Mouse (Mus musculus): ENCODE data around the gene Gm9780. TPM values are rescaled to one million over a fixed set of nuclear protein-coding genes. Genes with fewer than 3 reads are reported as not detected.
"Not testable (repeated sequence)": the region's sequence is repeated elsewhere in the genome, so short reads cannot be mapped to it uniquely, and the experiment has no call there.

The Gm9780 gene
- polyA plus RNA-seq (2011; ENCODE audit: insufficient read depth, insufficient read length, low replicate concordance, missing spikeins): not detected in 2 replicates

- WGBS: no CpG with 5 or more reads among the region's 26 CpGs
- not testable (repeated sequence) for H3K4me1 ChIP-seq (ENCODE audit: control insufficient read depth, insufficient read depth, low read length); H3K4me3 ChIP-seq (replicated peaks; ENCODE audit: control insufficient read depth, low read depth, low read length); H3K27ac ChIP-seq (ENCODE audit: control insufficient read depth, insufficient read depth, low read depth, low read length, poor library complexity)
Observed at GRCm38 (mm10) chr14:26042611-26043010, at the start of gene Gm9780. TSS of gene Gm9780 (minus strand) at chr14:26042711.

GRCm38 (mm10) chr14:26081997-26082396 lies 39.5 kb upstream of the Gm9780 start, which contains the start of gene Cphx3:
TSS of gene Cphx3 (plus strand) at chr14:26082297.
- H3K4me3 ChIP-seq (replicated peaks; ENCODE audit: control insufficient read depth, low read depth, low read length); H3K27ac ChIP-seq (ENCODE audit: control insufficient read depth, insufficient read depth, low read depth, low read length, poor library complexity); H3K4me1 ChIP-seq (ENCODE audit: control insufficient read depth, insufficient read depth, low read length): not testable (repeated sequence)
- WGBS: no CpG with 5 or more reads among the region's 1 CpGs

GRCm38 (mm10) chr14:26081216-26081615 lies 38.7 kb upstream of the Gm9780 start, which contains the start of gene Cphx2:
TSS of gene Cphx2 (plus strand) at chr14:26081516.
- H3K27ac ChIP-seq (ENCODE audit: control insufficient read depth, insufficient read depth, low read depth, low read length, poor library complexity); H3K4me1 ChIP-seq (ENCODE audit: control insufficient read depth, insufficient read depth, low read length); H3K4me3 ChIP-seq (replicated peaks; ENCODE audit: control insufficient read depth, low read depth, low read length): not testable (repeated sequence)
- WGBS: no CpG with 5 or more reads among the region's 6 CpGs

GRCm38 (mm10) chr14:26076620-26077390 lies 34.3 kb upstream of the Gm9780 start:
- not testable (repeated sequence) for H3K4me3 ChIP-seq (replicated peaks; ENCODE audit: control insufficient read depth, low read depth, low read length); H3K4me1 ChIP-seq (ENCODE audit: control insufficient read depth, insufficient read depth, low read length); H3K27ac ChIP-seq (ENCODE audit: control insufficient read depth, insufficient read depth, low read depth, low read length, poor library complexity)
- no CpG with 5 or more reads among the region's 5 CpGs for WGBS

GRCm38 (mm10) chr14:26067325-26067633 lies 24.8 kb upstream of the Gm9780 start, which contains the start of gene Tmem254c:
TSS of gene Tmem254c (minus strand) at chr14:26067355.
- no CpG with 5 or more reads among the region's 10 CpGs for WGBS
- not testable (repeated sequence) for H3K4me3 ChIP-seq (replicated peaks; ENCODE audit: control insufficient read depth, low read depth, low read length); H3K4me1 ChIP-seq (ENCODE audit: control insufficient read depth, insufficient read depth, low read length); H3K27ac ChIP-seq (ENCODE audit: control insufficient read depth, insufficient read depth, low read depth, low read length, poor library complexity)

GRCm38 (mm10) chr14:26066574-26067324 lies 24.2 kb upstream of the Gm9780 start:
- not testable (repeated sequence) for H3K4me1 ChIP-seq (ENCODE audit: control insufficient read depth, insufficient read depth, low read length); H3K27ac ChIP-seq (ENCODE audit: control insufficient read depth, insufficient read depth, low read depth, low read length, poor library complexity); H3K4me3 ChIP-seq (replicated peaks; ENCODE audit: control insufficient read depth, low read depth, low read length)
- WGBS: no CpG with 5 or more reads among the region's 44 CpGs

- H3K4me3 ChIP-seq (replicated peaks; ENCODE audit: control insufficient read depth, low read depth, low read length); H3K27ac ChIP-seq (ENCODE audit: control insufficient read depth, insufficient read depth, low read depth, low read length, poor library complexity); H3K4me1 ChIP-seq (ENCODE audit: control insufficient read depth, insufficient read depth, low read length): not testable (repeated sequence)
- no CpG with 5 or more reads among the region's 6 CpGs for WGBS
Observed at GRCm38 (mm10) chr14:26059362-26059761, 16.9 kb upstream of the Gm9780 start.

GRCm38 (mm10) chr14:26058184-26058583 lies 15.7 kb upstream of the Gm9780 start:
- H3K27ac ChIP-seq (ENCODE audit: control insufficient read depth, insufficient read depth, low read depth, low read length, poor library complexity); H3K4me1 ChIP-seq (ENCODE audit: control insufficient read depth, insufficient read depth, low read length); H3K4me3 ChIP-seq (replicated peaks; ENCODE audit: control insufficient read depth, low read depth, low read length): not testable (repeated sequence)
- no CpG with 5 or more reads among the region's 3 CpGs for WGBS

- not testable (repeated sequence) for H3K4me1 ChIP-seq (ENCODE audit: control insufficient read depth, insufficient read depth, low read length); H3K27ac ChIP-seq (ENCODE audit: control insufficient read depth, insufficient read depth, low read depth, low read length, poor library complexity); H3K4me3 ChIP-seq (replicated peaks; ENCODE audit: control insufficient read depth, low read depth, low read length)
- no CpG with 5 or more reads among the region's 9 CpGs for WGBS
Observed at GRCm38 (mm10) chr14:26048767-26049166, 6.3 kb upstream of the Gm9780 start.

GRCm38 (mm10) chr14:26047026-26047425 lies 4.5 kb upstream of the Gm9780 start:
- H3K4me3 ChIP-seq (replicated peaks; ENCODE audit: control insufficient read depth, low read depth, low read length); H3K27ac ChIP-seq (ENCODE audit: control insufficient read depth, insufficient read depth, low read depth, low read length, poor library complexity); H3K4me1 ChIP-seq (ENCODE audit: control insufficient read depth, insufficient read depth, low read length): not testable (repeated sequence)
- no CpG with 5 or more reads among the region's 8 CpGs for WGBS

GRCm38 (mm10) chr14:26045007-26045406 lies 2.5 kb upstream of the Gm9780 start:
- not testable (repeated sequence) for H3K27ac ChIP-seq (ENCODE audit: control insufficient read depth, insufficient read depth, low read depth, low read length, poor library complexity); H3K4me1 ChIP-seq (ENCODE audit: control insufficient read depth, insufficient read depth, low read length); H3K4me3 ChIP-seq (replicated peaks; ENCODE audit: control insufficient read depth, low read depth, low read length)
- WGBS: no CpG with 5 or more reads among the region's 5 CpGs

GRCm38 (mm10) chr14:26035439-26035838 lies 7.1 kb downstream of the Gm9780 start:
- H3K4me1 ChIP-seq (ENCODE audit: control insufficient read depth, insufficient read depth, low read length); H3K4me3 ChIP-seq (replicated peaks; ENCODE audit: control insufficient read depth, low read depth, low read length): not testable (repeated sequence)
- no CpG with 5 or more reads among the region's 6 CpGs for WGBS

GRCm38 (mm10) chr14:26034364-26034763 lies 8.1 kb downstream of the Gm9780 start:
- not testable (repeated sequence) for H3K4me1 ChIP-seq (ENCODE audit: control insufficient read depth, insufficient read depth, low read length); H3K27ac ChIP-seq (ENCODE audit: control insufficient read depth, insufficient read depth, low read depth, low read length, poor library complexity); H3K4me3 ChIP-seq (replicated peaks; ENCODE audit: control insufficient read depth, low read depth, low read length)
- WGBS: no CpG with 5 or more reads among the region's 3 CpGs

More at GRCm38 (mm10) chr14:26035439-26035838, 7.1 kb downstream of the Gm9780 start:
- not testable (repeated sequence) for H3K27ac ChIP-seq (ENCODE audit: control insufficient read depth, insufficient read depth, low read depth, low read length, poor library complexity)
